Mouse (Mus musculus): Measurements from ENCODE around the gene Arl2bp. TPM values are rescaled to one million over a fixed set of nuclear protein-coding genes. Genes with fewer than 3 reads are reported as not detected.

The Arl2bp gene
- polyA plus RNA-seq, 1 experiment = 443 TPM

GRCm38 (mm10) chr8:94675923-94676322, 9.5 kb downstream of the Arl2bp start:
- H3K4me3 ChIP-seq (ENCODE audit: control insufficient read depth, low read depth, low read length) = no peak overlapping the region
- TF ChIP-seq POLR2A (IDR thresholded peaks at IDR 0.05; ENCODE audit: control insufficient read depth, low read depth, low read length) = no peak
- TF ChIP-seq CTCF (IDR thresholded peaks at IDR 0.05; ENCODE audit: control insufficient read depth, insufficient read depth, insufficient replicate concordance, low read depth, low read length) = no peak
- H3K27me3 ChIP-seq (ENCODE audit: control insufficient read depth, insufficient read depth, low read length) = no peaks in the 10 kb centered on the region
- H3K36me3 ChIP-seq (ENCODE audit: control insufficient read depth, insufficient read depth, low read length) = no peaks in the 10 kb centered on the region; the same call in 1 of the 2 replicates
- H3K4me1 ChIP-seq (ENCODE audit: control insufficient read depth, insufficient read depth, low read length) = no peaks in the 10 kb centered on the region
- no peak overlapping the region for H3K27ac ChIP-seq (ENCODE audit: control insufficient read depth, insufficient read depth, low read depth, low read length)

- H3K4me1 ChIP-seq (ENCODE audit: control insufficient read depth, insufficient read depth, low read length) = peaks cover 5% of the 10 kb centered on the region
- no peak overlapping the region for H3K27ac ChIP-seq (ENCODE audit: control insufficient read depth, insufficient read depth, low read depth, low read length)
- H3K27me3 ChIP-seq (ENCODE audit: control insufficient read depth, insufficient read depth, low read length) = no peaks in the 10 kb centered on the region
- no peak overlapping the region for H3K4me3 ChIP-seq (ENCODE audit: control insufficient read depth, low read depth, low read length)
- H3K36me3 ChIP-seq (ENCODE audit: control insufficient read depth, insufficient read depth, low read length) = no peaks in the 10 kb centered on the region
- TF ChIP-seq POLR2A (IDR thresholded peaks at IDR 0.05; ENCODE audit: control insufficient read depth, low read depth, low read length) (no peak), CTCF (IDR thresholded peaks at IDR 0.05; ENCODE audit: control insufficient read depth, insufficient read depth, insufficient replicate concordance, low read depth, low read length) (no peak)
These were observed 12.2 kb downstream of the Arl2bp start for GRCm38 (mm10) chr8:94678582-94678981.

- Histone ChIP-seq H3K27ac (ENCODE audit: control insufficient read depth, insufficient read depth, low read depth, low read length) (no peak overlapping the region), H3K4me1 (ENCODE audit: control insufficient read depth, insufficient read depth, low read length) (peaks cover 5% of the 10 kb centered on the region), H3K27me3 (ENCODE audit: control insufficient read depth, insufficient read depth, low read length) (no peaks in the 10 kb centered on the region), H3K36me3 (ENCODE audit: control insufficient read depth, insufficient read depth, low read length) (no peaks in the 10 kb centered on the region), H3K4me3 (ENCODE audit: control insufficient read depth, low read depth, low read length) (no peak overlapping the region)
- TF ChIP-seq POLR2A (IDR thresholded peaks at IDR 0.05; ENCODE audit: control insufficient read depth, low read depth, low read length) (no peak), CTCF (IDR thresholded peaks at IDR 0.05; ENCODE audit: control insufficient read depth, insufficient read depth, insufficient replicate concordance, low read depth, low read length) (no peak)
These were observed 14.0 kb downstream of the Arl2bp start for GRCm38 (mm10) chr8:94680414-94680813.

GRCm38 (mm10) chr8:94682732-94683524, 16.5 kb downstream of the Arl2bp start:
- TF ChIP-seq CTCF (IDR thresholded peaks at IDR 0.05; ENCODE audit: control insufficient read depth, insufficient read depth, insufficient replicate concordance, low read depth, low read length) = no peak
- TF ChIP-seq POLR2A (IDR thresholded peaks at IDR 0.05; ENCODE audit: control insufficient read depth, low read depth, low read length) = no peak
- H3K4me1 ChIP-seq (ENCODE audit: control insufficient read depth, insufficient read depth, low read length) = peaks cover 5% of the 10 kb centered on the region
- H3K27ac ChIP-seq (ENCODE audit: control insufficient read depth, insufficient read depth, low read depth, low read length) = no peak overlapping the region
- no peaks in the 10 kb centered on the region for H3K27me3 ChIP-seq (ENCODE audit: control insufficient read depth, insufficient read depth, low read length)
- H3K36me3 ChIP-seq (ENCODE audit: control insufficient read depth, insufficient read depth, low read length) = no peaks in the 10 kb centered on the region
- no peak overlapping the region for H3K4me3 ChIP-seq (ENCODE audit: control insufficient read depth, low read depth, low read length)

GRCm38 (mm10) chr8:94684287-94684686, 17.9 kb downstream of the Arl2bp start:
- H3K27ac ChIP-seq (ENCODE audit: control insufficient read depth, insufficient read depth, low read depth, low read length) = no peak overlapping the region
- peaks cover 5% of the 10 kb centered on the region for H3K4me1 ChIP-seq (ENCODE audit: control insufficient read depth, insufficient read depth, low read length)
- no peak overlapping the region for H3K4me3 ChIP-seq (ENCODE audit: control insufficient read depth, low read depth, low read length)
- H3K27me3 ChIP-seq (ENCODE audit: control insufficient read depth, insufficient read depth, low read length) = no peaks in the 10 kb centered on the region
- TF ChIP-seq POLR2A (IDR thresholded peaks at IDR 0.05; ENCODE audit: control insufficient read depth, low read depth, low read length) = no peak
- TF ChIP-seq CTCF (IDR thresholded peaks at IDR 0.05; ENCODE audit: control insufficient read depth, insufficient read depth, insufficient replicate concordance, low read depth, low read length) = no peak
- no peaks in the 10 kb centered on the region for H3K36me3 ChIP-seq (ENCODE audit: control insufficient read depth, insufficient read depth, low read length)

DNA sequence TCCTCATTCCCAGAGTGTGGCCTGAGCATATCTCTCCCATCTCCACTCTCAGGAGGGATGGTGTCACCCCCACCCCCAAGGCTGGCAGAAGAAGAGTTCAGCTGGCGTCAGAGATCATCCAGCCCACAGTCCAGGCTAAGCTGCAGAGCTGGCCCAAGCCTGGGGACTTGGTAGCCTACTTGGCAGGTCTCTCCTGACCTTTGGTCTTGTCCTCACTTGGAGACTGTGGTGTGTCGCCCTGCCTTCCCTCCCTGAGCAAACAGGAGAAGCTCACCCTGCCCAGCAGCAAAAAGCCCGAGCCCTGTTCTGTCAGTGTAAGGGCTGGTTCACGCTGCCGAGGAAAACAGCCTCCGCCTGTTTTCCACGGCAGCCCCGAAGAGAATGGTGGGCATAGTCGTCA, 19.6 kb downstream of the Arl2bp start:
- H3K4me3 ChIP-seq (ENCODE audit: control insufficient read depth, low read depth, low read length) = no peak overlapping the region
- H3K27ac ChIP-seq (ENCODE audit: control insufficient read depth, insufficient read depth, low read depth, low read length) = no peak overlapping the region
- no peak for TF ChIP-seq POLR2A (IDR thresholded peaks at IDR 0.05; ENCODE audit: control insufficient read depth, low read depth, low read length)
- TF ChIP-seq CTCF (IDR thresholded peaks at IDR 0.05; ENCODE audit: control insufficient read depth, insufficient read depth, insufficient replicate concordance, low read depth, low read length) = no peak
- H3K27me3 ChIP-seq (ENCODE audit: control insufficient read depth, insufficient read depth, low read length) = no peaks in the 10 kb centered on the region
- H3K36me3 ChIP-seq (ENCODE audit: control insufficient read depth, insufficient read depth, low read length) = no peaks in the 10 kb centered on the region
- peaks cover 5% of the 10 kb centered on the region for H3K4me1 ChIP-seq (ENCODE audit: control insufficient read depth, insufficient read depth, low read length)

GRCm38 (mm10) chr8:94694701-94695100, 28.3 kb downstream of the Arl2bp start:
- no peaks in the 10 kb centered on the region for H3K27me3 ChIP-seq (ENCODE audit: control insufficient read depth, insufficient read depth, low read length)
- TF ChIP-seq POLR2A (IDR thresholded peaks at IDR 0.05; ENCODE audit: control insufficient read depth, low read depth, low read length) (no peak), CTCF (IDR thresholded peaks at IDR 0.05; ENCODE audit: control insufficient read depth, insufficient read depth, insufficient replicate concordance, low read depth, low read length) (no peak)

More at GRCm38 (mm10) chr8:94694701-94695100, 28.3 kb downstream of the Arl2bp start:
- peaks cover 6% of the 10 kb centered on the region for H3K4me1 ChIP-seq (ENCODE audit: control insufficient read depth, insufficient read depth, low read length)
- no peaks in the 10 kb centered on the region for H3K36me3 ChIP-seq (ENCODE audit: control insufficient read depth, insufficient read depth, low read length)
- no peak overlapping the region for H3K4me3 ChIP-seq (ENCODE audit: control insufficient read depth, low read depth, low read length)
- H3K27ac ChIP-seq (ENCODE audit: control insufficient read depth, insufficient read depth, low read depth, low read length) = no peak overlapping the region

All from testis, adult 2 months (tissue).